Mouse (Mus musculus): Measurements from ENCODE around the gene Scaf11. TPM values are rescaled to one million over a fixed set of nuclear protein-coding genes. Genes with fewer than 3 reads are reported as not detected.

The Scaf11 gene
- total and polyA plus RNA-seq, 3 experiments: 9.6 to 54.0 (median 45.9) TPM

DNA sequence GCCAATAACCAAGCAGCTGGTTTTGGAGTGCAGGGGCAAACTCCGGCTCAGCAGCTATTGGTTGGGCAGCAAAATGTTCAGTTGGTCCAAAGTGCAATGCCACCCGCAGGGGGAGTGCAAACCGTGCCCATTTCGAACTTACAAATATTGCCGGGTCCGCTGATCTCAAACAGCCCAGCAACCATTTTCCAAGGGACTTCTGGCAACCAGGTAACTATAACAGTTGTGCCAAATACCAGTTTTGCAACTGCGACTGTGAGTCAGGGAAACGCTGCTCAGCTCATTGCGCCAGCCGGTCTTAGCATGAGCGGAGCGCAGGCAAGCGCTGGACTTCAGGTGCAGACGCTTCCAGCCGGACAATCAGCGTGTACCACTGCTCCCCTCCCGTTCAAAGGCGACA is 89.3 kb downstream of the Scaf11 start:
- H3K4me1 ChIP-seq (ENCODE audit: control insufficient read depth, insufficient read depth, low read length): no peaks in the 10 kb centered on the region
- no peak overlapping the region for H3K27ac ChIP-seq
- no peak overlapping the region for H3K9ac ChIP-seq (ENCODE audit: low read depth, low read length)
- no peaks in the 10 kb centered on the region; the same call in 1 of the 2 replicates for H3K36me3 ChIP-seq (ENCODE audit: control insufficient read depth, insufficient read depth, low read length)
- no peaks in the 10 kb centered on the region for H3K79me2 ChIP-seq (replicated peaks; ENCODE audit: control insufficient read depth, insufficient read depth, low read length)
- no peak for TF ChIP-seq POLR2A (IDR thresholded peaks at IDR 0.05; ENCODE audit: insufficient read depth, low read depth, low read length)
- TF ChIP-seq EP300 (IDR thresholded peaks at IDR 0.05; ENCODE audit: insufficient read depth, low read depth, low read length): no peak
- TF ChIP-seq CTCF (IDR thresholded peaks at IDR 0.05): no peak
- no peak overlapping the region for H3K4me3 ChIP-seq
- intact Hi-C loops (cut with DNase I): loop anchor here (10.0 kb wide), 1 partner anchor 607 kb away; no protein-coding TSS in a partner anchor
- no peak for DNase-seq
- WGBS: 97% methylated on average over 18 of the region's 18 CpGs
- no peaks in the 10 kb centered on the region for H3K27me3 ChIP-seq (ENCODE audit: control insufficient read depth, insufficient read depth, low read length)

DNA sequence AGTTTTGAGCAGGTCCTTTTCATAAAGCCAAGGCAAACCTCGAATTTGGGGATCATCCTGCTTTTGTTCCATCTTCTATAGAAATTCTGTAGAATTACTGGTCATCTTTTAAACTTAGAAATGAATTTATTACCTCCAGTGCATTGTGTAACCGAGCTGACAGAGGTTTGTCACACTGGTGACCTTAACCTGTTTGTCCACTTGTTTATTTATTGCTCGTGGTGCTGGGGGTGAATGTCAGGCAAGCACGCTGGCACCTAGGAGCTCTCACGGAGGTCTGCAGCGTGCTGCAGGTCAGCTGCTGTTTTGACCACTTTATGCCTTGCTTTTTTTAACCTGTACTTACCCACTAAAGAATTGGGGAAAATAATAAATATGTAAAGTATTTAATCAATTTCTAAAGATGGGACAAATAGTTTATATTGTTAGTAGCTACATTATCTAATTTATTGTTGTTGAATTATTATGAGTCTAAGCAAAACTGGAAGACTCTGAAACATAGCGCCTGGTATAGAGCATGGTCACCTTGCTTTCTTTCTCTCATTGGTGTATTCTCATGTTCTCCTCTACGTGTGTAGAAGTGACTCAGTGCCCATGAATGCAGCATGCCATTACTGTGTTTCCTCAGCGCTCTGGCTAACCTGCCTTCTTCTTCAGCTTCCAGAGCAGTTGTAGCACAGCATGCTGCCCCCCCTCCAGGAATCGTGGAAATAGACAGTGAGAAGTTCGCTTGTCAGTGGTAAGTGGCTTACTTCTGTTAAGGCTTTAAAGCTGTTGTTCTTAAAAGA is 94.3 kb downstream of the Scaf11 start:
- H3K27ac ChIP-seq: no peak overlapping the region

GRCm38 (mm10) chr15:96365351-96365750 is 95.3 kb downstream of the Scaf11 start:
- no peak for DNase-seq
- no peaks in the 10 kb centered on the region for H3K27me3 ChIP-seq (ENCODE audit: control insufficient read depth, insufficient read depth, low read length)
- intact Hi-C loops (cut with DNase I): no loop called here
- H3K9ac ChIP-seq (ENCODE audit: low read depth, low read length): no peak overlapping the region
- no peaks in the 10 kb centered on the region; the same call in 1 of the 2 replicates for H3K36me3 ChIP-seq (ENCODE audit: control insufficient read depth, insufficient read depth, low read length)
- WGBS: 73% methylated on average over 3 of the region's 3 CpGs
- no peak for TF ChIP-seq POLR2A (IDR thresholded peaks at IDR 0.05; ENCODE audit: insufficient read depth, low read depth, low read length)
- no peak for TF ChIP-seq CTCF (IDR thresholded peaks at IDR 0.05)
- TF ChIP-seq EP300 (IDR thresholded peaks at IDR 0.05; ENCODE audit: insufficient read depth, low read depth, low read length): no peak
- H3K4me1 ChIP-seq (ENCODE audit: control insufficient read depth, insufficient read depth, low read length): no peaks in the 10 kb centered on the region
- H3K27ac ChIP-seq: no peak overlapping the region
- no peak overlapping the region for H3K4me3 ChIP-seq
- no peaks in the 10 kb centered on the region for H3K79me2 ChIP-seq (replicated peaks; ENCODE audit: control insufficient read depth, insufficient read depth, low read length)

More for the DNA sequence above, 94.3 kb downstream of the Scaf11 start:
- no peak overlapping the region for H3K4me3 ChIP-seq
- no peak for TF ChIP-seq EP300 (IDR thresholded peaks at IDR 0.05; ENCODE audit: insufficient read depth, low read depth, low read length)
- no peak for TF ChIP-seq POLR2A (IDR thresholded peaks at IDR 0.05; ENCODE audit: insufficient read depth, low read depth, low read length)
- no peaks in the 10 kb centered on the region for H3K27me3 ChIP-seq (ENCODE audit: control insufficient read depth, insufficient read depth, low read length)
- H3K36me3 ChIP-seq (ENCODE audit: control insufficient read depth, insufficient read depth, low read length): no peaks in the 10 kb centered on the region; the same call in 1 of the 2 replicates
- DNase-seq: no peak
- 72% methylated on average over 11 of the region's 11 CpGs for WGBS
- H3K4me1 ChIP-seq (ENCODE audit: control insufficient read depth, insufficient read depth, low read length): no peaks in the 10 kb centered on the region
- no peaks in the 10 kb centered on the region for H3K79me2 ChIP-seq (replicated peaks; ENCODE audit: control insufficient read depth, insufficient read depth, low read length)
- intact Hi-C loops (cut with DNase I): no loop called here
- no peak overlapping the region for H3K9ac ChIP-seq (ENCODE audit: low read depth, low read length)

Small RNAs within 50 kb of the gene (microRNA-seq; reads per million reads assigned to microRNA genes)
- gene Gm25397: 0 reads per million in 2 experiments

Other genes starting within 250 kb of the Scaf11 start
- gene Arid2, start 173.3 kb downstream of the Scaf11 start, total RNA-seq (2021): 10 to 100 TPM; 20.1 to 21.1 TPM
- gene Arid2, start 173.3 kb downstream of the Scaf11 start, polyA plus RNA-seq (2012; rRNA removed): 8.0 and 13.7 TPM in 2 replicates
- gene Slc38a1, start 182.1 kb upstream of the Scaf11 start, total RNA-seq (2021): 10 to 100 TPM; 11.8 to 12.8 TPM
- gene Slc38a1, start 182.1 kb upstream of the Scaf11 start, polyA plus RNA-seq (2012; rRNA removed): 12.7 and 14.2 TPM in 2 replicates
- 100 to 1,000 TPM; 149 to 209 TPM for gene Slc38a2, start 238.9 kb upstream of the Scaf11 start, total RNA-seq (2021)
- gene Slc38a2, start 238.9 kb upstream of the Scaf11 start, polyA plus RNA-seq (2012; rRNA removed): 59.3 and 109 TPM in 2 replicates

Measured in heart, adult 2 months (tissue).